Mouse (Mus musculus) natural killer cell, adult 2 months (primary cell): Measurements from ENCODE around the gene Marveld3.

Experiments used
- DNase-seq, 2 experiments: peaks; one replicate each; pipeline ENCODE4 v3.0.0; 2022; ENCODE audit warnings: low spot score in 2 of 2

Marveld3 gene

GRCm38 (mm10) chr8:109964106-109964505 lies 2.1 kb upstream of the Marveld3 start:
- DNase-seq = no peak

GRCm38 (mm10) chr8:109963421-109963820 lies 1.4 kb upstream of the Marveld3 start:
- DNase-seq = no peak

- no peak for DNase-seq
Observed at GRCm38 (mm10) chr8:109962896-109963295, 893 bp upstream of the Marveld3 start.

DNA sequence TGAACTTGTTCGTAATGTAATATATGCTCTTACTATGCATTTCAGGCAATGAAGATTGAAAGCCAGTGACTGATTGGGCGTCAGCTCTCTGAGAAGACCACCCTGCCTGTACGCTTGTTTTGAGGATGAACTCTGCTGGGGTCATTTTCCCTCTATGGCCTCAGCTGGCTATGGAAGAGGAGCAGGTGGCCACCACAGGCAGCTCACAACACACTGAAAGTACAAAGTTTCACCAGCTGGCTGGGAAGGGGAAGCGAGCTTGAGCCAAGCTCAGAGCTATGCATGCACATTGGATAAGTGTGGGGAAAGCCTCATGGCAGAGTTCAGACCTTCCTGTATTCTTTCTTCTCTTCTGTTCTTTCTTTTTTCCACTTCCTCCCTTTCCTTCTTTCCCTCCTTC lies 2.9 kb downstream of the Marveld3 start:
- no peak for DNase-seq

DNA sequence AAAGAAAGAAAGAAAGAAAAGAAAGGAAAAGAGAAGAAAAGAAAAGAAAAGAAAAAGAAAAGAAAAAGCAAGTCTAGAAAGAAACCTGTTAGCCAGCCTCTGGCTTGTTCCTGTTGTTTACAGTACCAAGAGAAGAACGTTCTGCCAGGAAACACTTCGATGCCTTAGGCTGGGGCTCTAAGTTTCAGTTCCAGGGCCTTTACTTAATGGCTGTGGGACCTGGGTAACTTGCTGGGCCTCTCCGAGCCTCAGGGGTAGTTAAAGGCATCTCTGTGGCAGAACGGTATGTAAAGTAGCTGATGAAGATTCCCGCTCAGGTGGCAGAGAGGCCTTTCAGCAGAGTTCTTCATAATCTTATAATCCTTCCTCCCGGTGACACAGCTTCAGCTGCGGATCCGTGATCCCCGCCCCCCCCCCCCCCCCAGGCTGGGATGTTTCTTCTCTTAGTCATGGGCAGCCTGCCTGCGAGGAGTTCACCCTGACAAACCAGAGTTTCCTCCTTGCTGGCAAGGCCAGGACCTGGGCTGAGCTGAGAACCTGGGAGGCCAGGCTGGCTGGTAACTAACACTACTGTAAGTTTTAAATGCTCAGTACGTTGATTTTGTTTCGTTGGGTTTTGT lies 3.9 kb downstream of the Marveld3 start:
- DNase-seq = no peak

- DNase-seq = peak in 1 of 2 experiments; percentile 69
Observed at GRCm38 (mm10) chr8:109957167-109958028, 4.6 kb downstream of the Marveld3 start.

GRCm38 (mm10) chr8:109954486-109954948 lies 7.5 kb downstream of the Marveld3 start:
- DNase-seq = no peak

DNA sequence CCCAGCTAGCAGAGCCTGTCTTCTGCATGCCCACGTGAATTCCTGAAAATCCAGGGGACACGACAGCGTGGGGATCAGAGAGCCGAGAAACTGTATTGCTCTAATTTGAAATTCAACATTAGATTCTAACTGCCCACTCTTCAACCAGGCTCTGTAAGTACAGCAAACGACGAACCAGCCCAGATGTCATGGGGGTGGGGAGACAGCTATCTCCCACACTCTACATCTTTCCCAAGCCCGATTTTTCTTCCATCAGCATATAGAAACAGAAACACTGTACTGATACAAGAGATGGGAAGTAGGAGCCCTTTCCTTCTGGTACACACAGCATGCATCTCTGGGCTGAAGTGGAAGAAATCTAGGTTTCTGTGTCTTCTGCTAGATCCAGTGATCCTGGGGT lies 9.8 kb downstream of the Marveld3 start:
- DNase-seq = no peak

DNA sequence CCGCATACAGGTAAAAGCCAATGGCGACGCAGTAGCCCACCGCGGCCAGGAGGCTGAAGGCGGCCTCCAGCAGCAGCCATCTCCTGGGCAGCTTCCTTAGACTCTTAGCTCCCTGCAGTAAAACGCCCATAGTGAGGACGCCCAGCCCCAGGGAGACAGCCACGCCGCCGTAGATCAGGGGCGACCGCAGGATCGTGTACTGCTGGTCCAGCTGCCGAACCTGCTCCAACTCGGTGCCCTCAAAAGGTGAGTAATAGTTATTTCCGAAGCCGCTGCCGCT lies 13.8 kb downstream of the Marveld3 start:
- no peak for DNase-seq

DNA sequence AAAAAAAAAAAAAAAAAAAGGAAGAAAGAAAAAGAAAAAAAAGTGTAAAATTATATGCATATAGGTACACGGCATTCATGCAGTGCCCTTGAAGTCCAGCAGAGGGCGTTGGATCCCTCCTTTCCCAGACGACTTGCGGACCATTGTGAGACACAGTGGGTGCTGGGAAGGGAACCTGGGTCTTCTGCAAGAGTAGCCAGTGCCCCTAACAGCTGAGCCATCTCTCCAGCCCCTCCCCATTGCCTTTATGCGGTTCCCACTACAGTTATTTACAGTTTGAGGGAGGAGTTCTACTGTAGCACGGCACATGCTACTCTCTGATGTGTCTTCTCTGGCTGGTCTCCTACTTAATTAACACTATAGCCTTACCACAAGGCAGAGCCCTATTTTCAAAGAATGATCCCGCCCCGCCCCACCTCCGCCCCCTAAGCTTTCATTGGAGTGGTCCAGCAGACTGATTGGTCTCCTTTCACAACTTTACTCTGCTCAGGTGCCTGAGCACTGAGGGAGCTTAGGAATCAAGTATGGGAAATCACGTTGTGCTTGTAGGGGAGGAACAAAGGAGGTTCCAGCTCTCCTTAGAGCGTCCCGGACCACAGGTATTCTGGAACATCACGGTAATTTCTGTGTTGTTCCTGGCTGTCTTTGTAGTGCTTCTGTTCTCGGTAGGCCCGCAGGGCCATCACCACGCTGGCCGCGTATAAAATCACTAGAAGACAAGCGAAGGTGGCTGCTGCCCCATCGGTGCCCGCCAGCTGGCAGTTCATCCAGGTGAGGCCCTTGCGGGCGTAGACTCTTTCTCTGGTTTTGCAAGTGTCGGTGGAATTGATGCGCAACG lies 14.3 kb downstream of the Marveld3 start:
- peak in 1 of 2 experiments; percentile 15 for DNase-seq

DNA sequence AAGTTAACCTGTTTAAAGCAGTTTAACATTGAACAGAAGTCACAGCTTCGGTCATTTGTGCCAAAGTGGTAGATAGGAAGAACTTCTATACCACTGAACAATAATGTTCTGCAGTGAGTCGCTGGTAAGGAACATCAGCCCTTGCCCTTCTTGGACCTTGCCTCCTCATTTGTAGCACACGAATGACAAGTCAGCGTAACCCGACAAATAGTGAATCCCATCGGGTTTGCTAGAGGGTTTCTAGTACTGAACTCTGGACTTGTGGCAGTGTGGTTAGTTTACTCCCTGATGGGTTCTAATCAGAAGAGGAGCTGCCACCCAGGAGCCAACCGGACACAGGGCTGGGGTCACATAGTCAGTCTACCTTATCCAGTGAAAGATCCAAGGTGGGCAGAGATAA lies 15.7 kb downstream of the Marveld3 start:
- no peak for DNase-seq

- no peak for DNase-seq
Observed at GRCm38 (mm10) chr8:109945694-109946093, 16.3 kb downstream of the Marveld3 start.

DNA sequence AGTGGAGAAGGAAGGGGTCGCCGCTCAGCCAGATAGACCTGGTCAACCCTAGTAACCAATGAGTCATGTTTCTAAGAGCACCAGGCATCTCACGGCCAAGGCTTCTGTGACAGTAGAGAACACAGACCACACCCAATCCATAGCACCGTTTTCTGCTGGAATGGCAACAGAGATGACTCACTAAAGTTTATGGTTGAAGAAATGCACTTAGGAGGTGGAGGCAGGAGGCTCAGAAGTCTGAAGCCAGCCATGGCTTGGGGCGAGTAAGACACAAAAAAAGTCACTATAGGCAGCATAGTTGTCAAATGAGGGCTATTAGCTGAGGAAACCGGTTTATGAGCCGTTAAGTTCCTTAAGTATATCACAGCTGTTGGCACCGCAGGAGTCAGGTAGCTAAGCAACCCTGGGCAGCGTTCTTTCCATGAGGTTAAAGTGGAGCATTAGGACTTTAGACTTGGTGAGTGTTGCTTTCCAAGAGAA lies 16.8 kb downstream of the Marveld3 start:
- no peak for DNase-seq

GRCm38 (mm10) chr8:109941606-109942360 lies 20.2 kb downstream of the Marveld3 start:
- DNase-seq = no peak

DNA sequence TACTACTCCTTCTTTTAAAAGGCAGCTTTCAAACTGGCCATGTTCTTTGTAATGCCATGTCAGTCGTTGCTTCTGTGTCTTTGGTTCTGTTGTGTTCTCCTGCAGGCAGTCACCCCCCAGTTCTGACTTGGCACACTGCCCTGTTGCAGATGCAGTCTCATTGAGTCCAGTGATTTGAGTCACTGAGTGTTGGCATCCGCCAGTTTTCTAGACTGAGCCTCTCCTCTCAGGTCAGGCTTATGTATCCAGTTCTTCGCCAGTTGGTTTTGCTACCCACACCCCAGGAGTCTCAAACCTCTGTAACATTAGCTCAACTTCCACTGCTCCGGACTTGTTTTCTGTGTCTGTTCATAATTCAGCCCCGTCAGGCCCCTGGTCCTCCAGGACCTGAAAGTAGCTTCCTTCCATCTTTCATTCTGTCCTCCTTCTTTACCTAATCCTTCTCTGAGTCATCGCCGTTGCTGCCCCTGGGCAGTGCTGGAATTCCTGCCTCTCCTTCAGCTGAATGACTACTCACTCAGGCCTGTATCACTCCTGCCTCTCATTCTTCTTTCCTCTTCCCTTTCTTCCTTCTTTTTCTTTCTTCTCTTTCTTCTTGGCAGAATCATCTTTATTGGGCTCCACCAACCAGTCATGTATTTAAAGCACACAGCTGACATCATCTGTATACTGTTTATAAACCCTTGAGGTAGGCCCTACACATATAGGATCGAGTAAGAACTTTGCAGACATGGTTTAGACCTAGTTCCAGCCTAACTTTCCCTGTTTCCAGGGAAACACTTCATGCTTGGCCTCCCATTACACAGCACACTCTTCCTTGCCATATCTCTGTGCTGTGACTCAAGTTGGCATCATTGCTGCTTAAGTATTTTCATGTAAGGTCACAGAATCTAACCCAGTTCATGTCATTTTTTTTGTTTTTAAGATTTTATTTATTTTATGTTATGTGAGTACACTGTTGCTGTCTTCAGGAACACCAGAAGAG lies 41.3 kb downstream of the Marveld3 start:
- no peak for DNase-seq

GRCm38 (mm10) chr8:109917277-109917676 lies 44.7 kb downstream of the Marveld3 start:
- peak; percentile 25 to 61 for DNase-seq

- no peak for DNase-seq
Observed at GRCm38 (mm10) chr8:109907376-109907775, 54.6 kb downstream of the Marveld3 start.

GRCm38 (mm10) chr8:109906907-109907306 lies 55.1 kb downstream of the Marveld3 start:
- no peak for DNase-seq

GRCm38 (mm10) chr8:109904928-109905668 lies 56.9 kb downstream of the Marveld3 start:
- DNase-seq = no peak
